Mouse (Mus musculus) activated CD4-positive, CD25-positive, alpha-beta regulatory T cell, adult 4 months (primary cell): ENCODE results near the gene Scgn. TPM values are rescaled to one million over a fixed set of nuclear protein-coding genes. Genes with fewer than 3 reads are reported as not detected.

ENCODE experiments used
- ATAC-seq: one replicate; pipeline ENCODE4 v1.8.0; 2017
- polyA plus RNA-seq, 2 experiments: library from polyadenylated mRNA; unstranded; fragments of 100-300 nt; shearing (Covaris generic); gene quantifications; one replicate each; pipeline ENCODE4 v1.2.1; 2017

Gene Scgn
- not detected for polyA plus RNA-seq

GRCm38 (mm10) chr13:23990928-23991327 lies at the start of gene Scgn:
Scgn (minus strand) TSS chr13:23991214.
- no peak for ATAC-seq

DNA sequence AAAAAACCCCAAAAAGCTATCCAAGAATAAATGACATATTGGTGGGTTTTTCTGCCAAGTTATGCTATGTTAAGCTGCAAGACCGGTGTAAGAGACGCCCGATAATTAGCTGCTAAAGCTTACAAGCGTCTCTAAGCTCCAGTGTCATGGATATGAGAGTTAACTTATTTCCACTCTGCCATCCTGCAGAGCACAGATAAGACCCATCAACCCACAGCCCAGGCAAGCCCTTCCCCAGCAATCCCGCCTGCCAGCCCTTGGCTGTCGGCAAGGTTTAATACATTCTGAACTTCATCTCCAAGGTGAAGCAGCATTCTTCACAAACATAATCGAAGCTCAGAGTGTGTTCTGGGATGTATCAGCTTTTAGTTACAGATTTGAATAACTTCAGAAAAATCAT lies 49.2 kb upstream of the Scgn start:
- no peak for ATAC-seq

GRCm38 (mm10) chr13:24037502-24037901 lies 46.5 kb upstream of the Scgn start:
- no peak for ATAC-seq

GRCm38 (mm10) chr13:24036150-24036549 lies 45.1 kb upstream of the Scgn start:
- no peak for ATAC-seq

DNA sequence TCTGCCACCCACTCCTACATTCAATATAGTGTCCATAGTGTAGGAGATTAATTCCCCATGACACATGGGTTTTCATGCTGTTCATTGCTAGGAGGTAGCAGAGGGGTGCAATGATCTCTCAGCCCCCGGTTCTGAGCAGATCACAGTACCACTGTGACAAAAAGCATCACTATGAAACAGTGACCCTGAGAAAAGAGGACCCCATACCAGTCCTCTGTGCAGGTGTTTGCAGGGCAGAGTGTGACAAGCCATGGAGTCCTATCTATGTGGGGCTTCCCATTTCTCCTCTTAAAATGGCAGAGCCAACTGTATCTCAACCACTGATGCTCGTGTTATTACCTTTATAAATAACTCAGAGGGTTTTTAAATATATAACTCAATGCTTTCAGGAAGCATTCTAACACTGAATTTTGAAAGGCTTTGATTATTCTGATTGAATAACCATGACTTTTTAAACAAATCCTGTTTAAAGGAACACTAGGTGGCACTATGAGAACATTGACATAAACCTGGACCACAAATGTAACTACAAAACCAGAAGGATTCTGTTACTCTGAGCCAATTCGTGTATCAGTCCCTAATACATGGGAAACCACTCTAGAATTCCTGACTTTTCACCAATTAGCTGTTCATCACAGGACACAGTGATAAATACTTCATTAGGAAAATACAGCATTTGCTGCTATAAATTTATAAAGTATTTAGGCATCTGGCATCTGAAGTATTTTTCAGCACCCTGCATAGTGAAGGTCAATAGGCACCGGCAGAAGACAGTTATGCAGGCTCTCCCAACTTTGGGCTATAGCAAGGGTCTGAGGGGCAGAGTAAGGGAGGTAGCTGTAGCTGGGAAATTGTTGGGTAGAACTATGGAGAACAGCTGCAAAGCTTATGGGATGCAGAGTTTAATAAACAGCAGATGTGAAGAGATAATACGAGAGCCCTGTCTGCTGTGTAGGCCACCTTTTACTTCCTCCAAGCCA lies 36.5 kb upstream of the Scgn start:
- ATAC-seq, result no peak

DNA sequence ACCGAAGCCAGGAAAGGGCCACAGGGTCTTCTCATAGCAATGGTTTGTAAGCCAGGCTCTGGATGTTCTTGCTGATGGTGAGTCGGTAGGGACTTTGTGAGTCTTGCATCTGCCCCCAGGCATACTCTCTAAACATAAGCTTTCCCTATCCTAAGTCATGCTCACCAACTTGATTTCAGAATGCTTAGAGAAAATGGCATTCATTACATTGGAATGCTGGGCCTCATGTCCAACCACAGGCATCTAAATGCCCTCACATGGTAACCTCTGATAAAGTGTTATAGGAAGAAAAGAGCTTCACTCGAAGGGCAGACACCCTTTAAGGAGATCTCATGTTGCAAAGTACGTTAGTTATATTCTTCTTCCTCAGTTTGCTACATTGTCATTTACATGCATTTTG lies 27.5 kb upstream of the Scgn start:
- no peak for ATAC-seq

- no peak for ATAC-seq
Observed at GRCm38 (mm10) chr13:24005528-24005927, 14.5 kb upstream of the Scgn start.

DNA sequence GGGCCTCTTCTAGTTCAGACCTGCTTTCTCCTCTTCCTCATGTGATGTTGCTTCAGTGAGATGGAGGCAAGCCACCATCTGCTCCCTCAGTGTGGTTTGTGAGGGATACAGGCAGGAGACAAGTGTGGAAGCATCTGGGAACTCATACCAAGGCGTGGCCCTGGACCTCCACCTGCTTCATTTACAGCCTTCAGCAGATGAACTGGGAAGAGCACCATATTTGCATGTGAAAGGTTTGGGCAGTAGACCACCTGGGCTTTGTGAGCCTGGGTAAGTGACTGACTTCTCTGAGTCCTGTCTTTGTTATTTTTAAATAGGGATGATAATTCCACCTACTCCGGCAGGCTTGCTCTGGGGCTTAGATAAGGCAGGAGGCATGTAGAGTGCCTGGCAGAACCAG lies 10.8 kb upstream of the Scgn start:
- ATAC-seq, result no peak

- no peak for ATAC-seq
Observed at GRCm38 (mm10) chr13:24001081-24001480, 10.1 kb upstream of the Scgn start.

- ATAC-seq, result no peak
Observed at GRCm38 (mm10) chr13:23998826-23999225, 7.8 kb upstream of the Scgn start.

- no peak for ATAC-seq
Observed at GRCm38 (mm10) chr13:23994756-23995155, 3.7 kb upstream of the Scgn start.

DNA sequence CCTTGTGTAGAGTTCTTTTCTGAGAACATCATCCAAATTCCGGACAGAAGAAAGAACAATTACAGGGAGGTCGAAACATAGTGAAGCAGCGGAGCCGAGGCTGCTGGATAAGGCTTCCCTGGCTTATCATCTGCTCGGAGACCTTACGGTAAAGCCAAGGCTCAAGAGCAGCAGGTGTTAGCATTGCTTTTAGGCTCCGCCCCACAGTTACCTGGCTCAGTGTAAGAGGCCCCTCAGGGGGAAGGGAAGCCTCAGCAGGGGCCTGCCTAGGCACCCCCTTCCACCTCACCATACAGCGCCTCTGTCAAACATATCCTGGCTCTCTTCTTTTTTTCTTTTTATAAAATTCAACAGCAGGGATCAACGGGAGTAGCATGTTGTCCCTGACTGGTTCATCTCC lies 3.0 kb upstream of the Scgn start:
- ATAC-seq, result no peak

DNA sequence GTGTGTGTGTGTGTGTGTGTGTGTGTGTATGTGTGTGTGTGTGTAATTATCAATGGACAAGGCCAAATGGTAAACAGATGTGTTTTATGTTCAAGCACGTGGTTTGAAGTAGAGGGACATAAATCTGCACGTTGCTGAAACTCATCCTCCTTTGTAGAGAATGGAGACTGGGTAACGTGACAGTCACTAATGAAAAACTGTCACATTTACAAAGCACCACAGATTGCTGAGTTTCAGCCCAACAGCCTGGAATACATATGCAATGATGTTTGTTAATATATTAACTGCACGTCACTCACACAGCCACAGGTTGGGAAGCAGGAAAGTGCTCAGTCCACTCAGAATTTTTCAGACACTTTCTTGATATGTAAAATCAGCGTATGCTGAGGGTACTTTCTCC lies 563 bp downstream of the Scgn start:
- ATAC-seq, result no peak

DNA sequence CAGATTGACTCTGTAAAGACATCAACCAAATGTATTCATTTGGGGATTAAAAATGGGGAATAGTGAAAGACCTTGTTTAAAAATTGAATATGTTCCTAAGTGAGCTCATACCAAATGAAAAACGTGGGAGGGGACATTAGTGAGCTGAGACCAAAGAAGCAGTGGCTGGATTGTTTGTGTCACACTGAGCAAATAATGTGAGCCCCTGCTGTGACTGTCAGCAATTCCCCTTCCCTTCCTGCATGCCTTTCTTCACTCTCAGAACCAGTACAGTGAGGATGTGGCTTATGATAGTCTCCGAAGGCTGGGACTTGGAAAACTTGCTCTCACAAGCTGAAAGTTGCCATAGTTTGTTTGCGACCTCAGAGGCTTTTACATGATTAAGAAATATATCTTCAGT lies 5.9 kb downstream of the Scgn start:
- no peak for ATAC-seq

DNA sequence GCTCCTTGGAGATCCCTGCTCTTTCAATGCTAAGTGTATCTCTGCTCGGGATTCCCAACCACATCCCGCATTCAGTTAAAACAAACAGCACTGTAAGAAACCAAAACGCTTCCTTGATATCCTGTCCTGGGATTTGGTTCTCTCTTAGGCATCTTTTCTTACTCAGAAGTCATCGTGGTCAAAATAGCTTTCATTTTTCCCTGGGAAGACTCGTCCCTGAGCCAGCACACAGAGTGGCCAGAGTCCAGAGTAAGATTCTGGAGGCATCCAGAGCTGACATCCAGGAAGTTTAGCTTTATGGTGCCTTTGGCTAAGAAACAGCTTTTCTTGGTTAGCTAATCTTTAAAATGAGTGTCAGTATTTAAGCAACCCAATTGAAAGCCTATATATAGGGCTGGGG lies 18.7 kb downstream of the Scgn start:
- no peak for ATAC-seq

DNA sequence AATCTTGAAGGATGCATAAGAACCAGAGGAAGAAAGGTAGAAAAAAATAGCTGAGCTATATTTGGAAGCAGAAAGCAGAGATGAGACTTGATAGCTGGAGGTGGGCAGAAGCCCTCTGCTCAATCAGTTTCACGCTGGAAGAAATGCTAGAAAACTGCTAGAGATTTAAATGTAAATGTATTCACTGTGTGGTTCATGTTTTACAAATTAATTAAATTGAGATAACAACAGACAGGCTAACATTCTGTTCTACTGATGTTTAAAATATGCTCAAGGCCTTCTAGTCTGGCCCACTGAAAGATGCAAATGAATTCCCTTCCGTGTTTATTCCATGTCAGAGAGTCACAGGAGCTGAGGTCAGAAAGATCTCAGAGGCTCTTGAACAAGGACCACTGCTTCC lies 19.1 kb downstream of the Scgn start:
- no peak for ATAC-seq

DNA sequence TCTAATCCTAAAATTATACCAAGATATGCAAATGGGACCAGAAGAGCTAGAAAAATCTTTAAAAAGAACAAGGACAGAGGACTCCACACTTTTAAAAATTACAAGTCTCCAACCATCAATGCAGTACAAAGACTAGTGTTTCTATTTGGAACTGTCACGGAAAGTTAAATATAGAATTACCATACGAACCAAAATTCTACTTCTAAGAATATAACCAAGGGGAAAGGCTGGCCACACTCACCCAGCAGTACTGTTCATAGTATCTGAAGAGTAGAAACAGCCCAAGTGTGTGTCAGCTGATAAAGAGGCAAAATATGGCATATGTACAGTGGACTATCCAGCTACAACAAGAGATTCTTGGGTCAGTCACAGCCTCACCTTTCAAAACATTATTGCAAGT lies 26.1 kb downstream of the Scgn start:
- no peak for ATAC-seq

DNA sequence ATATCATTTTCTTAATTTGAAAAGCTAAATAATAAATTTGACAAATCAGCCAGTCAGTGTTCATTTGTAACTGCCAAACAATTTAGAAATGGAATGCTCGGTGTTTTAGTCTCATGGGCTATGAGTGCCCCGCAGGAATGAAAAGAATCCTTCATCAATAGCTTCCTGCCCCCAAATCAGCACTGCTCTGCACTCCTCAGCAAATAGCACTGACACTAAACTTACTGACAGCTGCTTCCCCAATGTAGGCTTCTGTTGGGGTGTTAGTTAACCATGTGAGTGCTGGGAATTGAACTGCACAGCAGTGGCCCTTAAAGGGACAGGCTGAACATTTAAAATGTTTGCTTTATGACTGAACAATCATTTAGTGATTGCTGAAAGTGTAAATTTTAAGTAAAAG lies 31.2 kb downstream of the Scgn start:
- no peak for ATAC-seq

- ATAC-seq, result no peak
Observed at GRCm38 (mm10) chr13:23950928-23951327, 40.1 kb downstream of the Scgn start.

- no peak for ATAC-seq
Observed at GRCm38 (mm10) chr13:23949484-23950246, 41.3 kb downstream of the Scgn start.

DNA sequence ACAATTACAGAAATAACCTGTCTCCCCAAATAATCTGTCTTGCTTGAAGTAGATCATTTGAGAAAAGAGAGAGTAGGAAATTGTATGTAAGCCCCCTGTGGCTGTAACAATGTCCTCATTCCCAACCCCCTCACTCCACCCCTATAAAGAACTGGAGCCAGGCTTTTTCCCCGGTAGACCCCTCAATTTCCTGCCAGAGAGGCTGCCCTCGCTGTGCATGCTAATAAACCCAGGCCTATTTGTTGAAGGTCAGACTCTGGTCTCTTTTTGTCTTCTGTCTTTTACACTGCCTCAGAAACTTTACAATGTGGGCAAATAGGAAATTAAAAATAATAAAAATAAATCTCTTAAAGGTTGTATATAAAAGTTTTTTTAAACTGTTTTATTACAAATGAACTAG lies 44.8 kb downstream of the Scgn start:
- ATAC-seq, result no peak

GRCm38 (mm10) chr13:23942861-23943260 lies 48.2 kb downstream of the Scgn start:
- no peak for ATAC-seq

- ATAC-seq, result no peak
Observed at GRCm38 (mm10) chr13:23940291-23940690, 50.7 kb downstream of the Scgn start.

DNA sequence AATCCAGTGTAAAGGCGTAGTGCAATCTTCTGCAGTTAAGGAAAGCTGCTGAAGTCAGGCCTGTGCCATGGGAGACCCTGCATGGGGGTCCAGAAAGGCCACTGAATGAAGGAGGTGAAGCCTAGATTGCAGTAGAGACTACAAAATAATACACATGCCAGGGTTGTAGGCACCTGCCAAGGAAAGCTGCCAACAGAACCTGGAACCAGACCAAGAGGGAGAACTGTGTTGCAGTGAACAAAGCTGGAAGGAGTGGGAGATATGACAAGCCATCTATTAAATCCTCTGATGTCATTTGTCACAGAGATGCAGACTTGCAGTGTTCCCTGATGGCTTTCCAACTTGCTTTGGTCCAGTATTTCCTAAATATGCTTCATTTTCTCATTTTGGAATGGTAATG lies 52.3 kb downstream of the Scgn start:
- no peak for ATAC-seq
